Mouse (Mus musculus): ENCODE measurements around the gene Hba-a2.

DNA sequence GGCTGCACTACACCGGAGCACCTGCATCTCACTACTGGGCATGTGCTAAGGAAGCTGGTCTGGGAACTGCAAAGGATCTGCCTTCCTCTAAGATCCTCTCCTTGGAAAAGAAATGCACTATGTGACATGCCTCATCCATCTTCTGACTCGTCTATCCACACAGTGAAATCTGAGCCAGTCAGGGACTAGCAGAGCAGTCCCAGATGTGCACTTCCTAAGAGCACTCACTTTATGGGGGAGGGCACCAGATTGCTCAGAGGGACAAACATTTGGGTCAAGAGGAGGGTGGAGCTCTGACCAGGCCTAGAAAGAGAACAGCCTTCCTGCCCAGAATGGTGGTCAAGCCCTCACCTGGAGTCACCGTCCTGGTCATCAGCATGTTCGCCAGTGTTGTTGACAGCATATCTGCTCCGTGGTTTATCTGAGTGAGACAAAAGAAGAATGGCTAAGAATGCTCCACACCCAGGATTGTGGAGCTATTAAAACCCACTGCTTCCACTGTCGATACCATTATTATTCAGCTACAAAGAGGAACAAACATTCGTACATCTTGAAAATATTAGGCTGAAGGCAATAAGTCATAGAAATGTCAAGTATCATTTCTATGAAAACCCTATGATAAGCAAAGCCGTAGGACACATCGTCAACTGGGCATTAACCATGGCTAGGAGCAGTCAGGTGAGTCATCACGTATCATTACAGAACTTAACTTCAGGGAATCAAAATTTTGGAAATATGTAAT, 33.4 kb upstream of the Hba-a2 start:
- TF ChIP-seq CTCF (IDR thresholded peaks at IDR 0.05; ENCODE audit: extremely low read depth, insufficient read length, insufficient replicate concordance, low read depth, low read length) (no peak), POLR2A (IDR thresholded peaks at IDR 0.05; ENCODE audit: low read depth, low read length) (no peak)

Data from small intestine, adult 2 months (tissue).